Mouse (Mus musculus) CD4-positive, CD25-positive, alpha-beta regulatory T cell, adult 4 months (primary cell): Measurements from ENCODE around the gene Coq7. TPM values are rescaled to one million over a fixed set of nuclear protein-coding genes. Genes with fewer than 3 reads are reported as not detected.
A peak's percentile ranks its signal among the peaks of the same experiment; 100 is the strongest.

Experiments used
- ATAC-seq: one replicate; pipeline ENCODE4 v1.8.0; 2017
- polyA plus RNA-seq, 2 experiments: library from polyadenylated mRNA; unstranded; fragments of 100-300 nt; shearing (Covaris generic); gene quantifications; one replicate each; pipeline ENCODE4 v1.2.1; 2017

Gene Coq7
- 10 to 100 TPM; 10.3 to 10.7 TPM for polyA plus RNA-seq

- ATAC-seq: peak; percentile 95
Measured at GRCm38 (mm10) chr7:118533178-118533578, at the start of gene Coq7. Coq7 (minus strand) TSS chr7:118533356.

DNA sequence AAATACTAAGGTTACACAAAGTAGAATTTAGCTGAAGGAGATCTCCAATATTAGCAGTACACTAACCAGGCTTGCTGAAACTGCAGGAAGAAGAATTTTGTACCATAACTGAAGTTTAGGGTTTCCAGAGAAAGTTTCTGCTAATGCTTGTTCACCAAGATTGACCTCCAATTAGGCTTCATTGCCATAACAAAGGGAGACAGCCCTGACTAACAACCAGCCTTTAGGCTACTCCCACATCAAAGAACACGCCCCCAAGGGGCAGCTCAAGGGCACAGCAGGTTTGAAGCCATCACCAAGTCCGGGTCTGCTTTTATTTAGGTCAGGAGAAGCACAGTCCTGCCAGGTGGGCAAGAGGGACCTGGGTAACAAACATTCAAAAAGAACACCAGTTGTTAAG is 46.8 kb upstream of the Coq7 start:
- ATAC-seq: no peak

DNA sequence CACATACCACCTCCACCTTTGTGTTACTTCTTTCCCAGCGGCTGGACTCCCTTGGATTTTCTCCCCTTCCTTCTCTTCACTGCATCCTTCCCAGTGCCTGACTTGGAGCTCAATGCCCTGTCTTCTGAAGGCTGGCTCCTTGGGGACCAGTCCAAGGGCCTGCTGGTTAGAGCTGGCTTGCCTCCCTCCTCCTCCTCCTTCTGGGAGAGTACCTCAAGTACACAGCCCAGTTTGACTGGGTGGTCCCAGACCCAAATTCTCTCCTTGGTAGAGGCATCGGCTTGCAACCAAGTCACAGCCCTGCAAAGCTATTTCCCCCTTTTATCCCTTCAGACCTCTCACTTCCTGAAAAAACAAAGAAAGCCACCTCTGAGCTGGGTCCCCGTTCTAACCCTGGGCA is 45.1 kb upstream of the Coq7 start:
- no peak for ATAC-seq

DNA sequence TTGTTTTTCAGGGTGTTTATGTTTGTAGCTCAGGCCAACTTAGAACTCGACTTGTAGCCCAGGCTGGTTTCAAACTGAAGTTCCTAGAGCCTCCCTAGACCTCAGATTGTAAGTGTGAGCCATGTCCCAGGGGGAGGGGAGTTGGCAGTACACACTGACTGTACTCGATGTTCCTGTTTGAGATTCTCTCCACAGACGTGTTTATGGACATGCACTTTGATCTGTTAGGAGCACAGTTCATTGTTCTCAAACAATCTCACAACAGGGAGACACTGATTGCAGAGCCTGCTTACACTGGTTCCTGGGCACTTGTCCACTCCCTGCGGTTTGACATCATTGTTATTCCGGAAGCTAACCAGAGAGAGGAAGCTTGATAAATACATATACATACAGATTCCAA is 38.9 kb upstream of the Coq7 start:
- no peak for ATAC-seq

DNA sequence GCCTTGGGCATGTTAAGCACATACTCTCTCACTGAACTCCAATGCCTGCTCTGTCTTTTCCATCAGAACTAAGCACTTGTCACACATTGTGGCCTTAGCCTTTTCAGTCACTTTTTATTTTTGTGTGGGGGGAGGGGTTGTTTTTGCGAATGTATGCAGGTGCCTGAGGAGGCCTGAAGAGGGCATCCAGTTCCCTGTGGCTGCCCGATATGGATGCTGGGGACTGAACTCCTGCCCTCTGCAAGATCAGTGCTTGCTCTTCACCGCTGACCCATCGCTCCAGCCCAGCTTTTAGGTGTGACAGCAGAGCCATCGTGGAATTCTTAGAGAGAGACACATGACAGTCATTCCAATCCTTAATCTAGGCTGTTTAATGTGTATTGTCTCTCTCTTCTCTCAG is 38.2 kb upstream of the Coq7 start:
- ATAC-seq: no peak

GRCm38 (mm10) chr7:118569121-118569543 is 36.0 kb upstream of the Coq7 start:
- ATAC-seq: no peak

DNA sequence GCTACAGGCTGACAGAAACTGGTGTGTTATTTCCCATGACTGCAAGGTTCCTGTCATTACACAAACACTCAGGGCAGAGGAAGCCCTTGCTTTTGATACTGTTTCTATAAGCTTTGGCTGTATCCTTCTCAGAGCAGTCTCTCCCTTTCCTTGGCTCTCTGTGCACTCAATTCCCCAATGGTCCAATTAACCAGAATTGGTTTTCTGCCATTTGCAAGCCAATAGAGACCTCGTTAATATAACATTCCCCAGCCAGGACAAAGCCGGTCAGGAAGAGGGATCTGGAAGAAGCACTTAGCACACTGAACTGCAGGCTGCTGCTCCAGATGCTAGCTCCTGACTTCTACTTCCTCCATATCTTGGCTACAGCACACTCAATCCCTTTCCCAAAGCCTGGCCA is 21.1 kb upstream of the Coq7 start:
- ATAC-seq: no peak

DNA sequence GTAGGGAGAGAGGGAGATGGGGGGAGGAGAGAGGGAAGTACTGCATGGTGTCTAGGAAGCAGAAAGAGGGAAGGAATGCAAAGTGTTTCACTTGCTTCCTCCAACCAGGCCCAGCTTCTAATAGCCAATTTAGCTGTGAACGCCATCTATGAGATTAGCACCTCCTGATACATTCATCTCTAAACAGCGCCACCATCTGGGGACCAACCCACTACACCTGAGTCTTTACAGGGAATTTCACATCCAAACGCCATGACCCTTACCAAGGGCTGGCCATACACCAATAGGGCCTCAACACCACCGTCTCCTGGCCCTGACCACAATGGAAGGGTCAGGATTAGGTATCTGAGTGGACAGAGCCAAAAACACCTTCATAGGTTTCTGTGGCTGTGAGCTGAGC is 20.7 kb upstream of the Coq7 start:
- ATAC-seq: no peak

DNA sequence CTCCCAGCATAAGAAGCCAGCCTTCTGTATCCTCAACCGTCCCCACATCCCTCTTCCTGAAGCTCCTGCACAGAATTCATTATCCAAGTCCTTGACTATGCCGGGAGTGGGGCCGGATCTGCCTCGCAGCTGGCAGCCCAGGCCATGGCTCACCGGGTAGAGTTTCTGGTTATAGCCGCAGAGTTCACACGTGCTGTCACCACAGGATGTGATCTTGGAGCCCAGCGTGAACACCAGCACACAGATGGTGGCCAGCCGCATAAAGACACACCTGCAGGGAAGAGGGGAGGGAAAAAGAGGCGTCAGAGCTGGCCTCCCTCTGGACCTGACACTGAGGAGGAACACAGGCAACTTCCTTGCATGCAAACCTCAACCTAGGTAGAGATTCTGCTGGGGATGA is 14.3 kb upstream of the Coq7 start:
- ATAC-seq: no peak

GRCm38 (mm10) chr7:118544128-118544527 is 11.0 kb upstream of the Coq7 start:
- no peak for ATAC-seq

DNA sequence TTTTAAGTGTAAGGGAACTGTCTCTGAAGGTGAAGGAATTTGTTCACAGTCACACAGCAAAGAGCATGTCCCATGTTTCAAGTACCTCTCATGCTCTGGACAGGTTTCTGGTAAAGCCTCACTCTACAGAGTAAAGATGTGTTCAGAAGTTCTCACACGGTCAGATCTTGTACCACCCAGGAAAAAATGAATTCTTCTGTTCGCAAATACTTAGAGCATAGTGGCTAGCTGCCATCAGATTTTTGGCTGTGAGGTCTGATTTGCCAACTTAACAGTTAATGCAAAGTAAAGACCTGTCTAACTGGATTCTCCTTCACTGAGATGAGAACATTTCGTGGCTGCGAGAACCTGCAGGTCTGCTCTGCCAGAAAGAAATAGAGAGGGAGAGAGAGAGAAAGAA is 1.9 kb upstream of the Coq7 start:
- no peak for ATAC-seq

GRCm38 (mm10) chr7:118534326-118534725 is 1.2 kb upstream of the Coq7 start:
- no peak for ATAC-seq

- ATAC-seq: peak; percentile 86
Measured at GRCm38 (mm10) chr7:118532519-118533177, 508 bp downstream of the Coq7 start.

- ATAC-seq: no peak
Measured at GRCm38 (mm10) chr7:118526967-118527366, 6.2 kb downstream of the Coq7 start.

DNA sequence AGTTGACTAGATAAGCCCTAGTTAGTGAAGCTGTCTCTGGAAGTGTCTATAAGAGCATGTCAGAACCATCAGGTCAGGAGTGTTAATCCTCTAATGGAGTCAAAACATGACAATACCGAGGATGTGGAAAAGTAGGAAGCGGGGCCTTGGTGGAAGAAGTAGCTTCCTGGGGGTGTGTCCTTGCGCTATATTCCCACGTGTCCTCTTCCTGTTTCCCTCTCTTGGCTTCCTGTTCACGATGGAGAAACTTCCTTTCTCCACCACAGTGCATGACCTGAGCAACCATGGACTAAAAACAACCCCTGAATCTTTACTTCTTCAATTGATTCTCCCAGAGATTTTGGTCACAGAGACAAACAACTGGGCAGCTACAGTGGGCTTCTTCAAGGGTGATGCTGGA is 11.1 kb downstream of the Coq7 start:
- ATAC-seq: no peak

- no peak for ATAC-seq
Measured at GRCm38 (mm10) chr7:118519661-118520060, 13.5 kb downstream of the Coq7 start.

GRCm38 (mm10) chr7:118518687-118519086 is 14.5 kb downstream of the Coq7 start:
- ATAC-seq: peak; percentile 85

- ATAC-seq: no peak
Measured at GRCm38 (mm10) chr7:118517819-118518218, 15.3 kb downstream of the Coq7 start.

GRCm38 (mm10) chr7:118508556-118508955 is 24.6 kb downstream of the Coq7 start:
- no peak for ATAC-seq

DNA sequence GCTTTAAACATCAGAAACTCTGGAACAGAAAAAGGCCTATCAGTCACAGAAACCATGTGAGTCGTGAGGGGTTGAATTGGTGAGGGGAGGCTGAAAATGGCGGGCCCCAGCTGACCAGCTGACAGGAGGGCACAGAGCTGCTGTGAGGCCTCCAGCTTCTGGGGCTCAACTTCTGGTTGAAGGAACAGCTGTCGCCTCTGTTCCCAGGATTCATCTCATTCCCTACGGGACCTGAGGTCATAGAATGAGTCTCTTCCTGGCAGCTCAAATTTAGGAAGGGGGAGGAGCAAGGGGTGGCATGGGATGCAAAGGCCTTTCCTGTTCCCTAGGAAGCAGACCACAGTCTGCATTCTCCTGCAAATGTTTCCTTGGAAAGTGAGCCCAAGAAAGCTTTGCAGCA is 29.3 kb downstream of the Coq7 start:
- ATAC-seq: no peak

- ATAC-seq: no peak
Measured at GRCm38 (mm10) chr7:118502333-118502732, 30.8 kb downstream of the Coq7 start.

- ATAC-seq: no peak
Measured at GRCm38 (mm10) chr7:118499784-118500435, 33.2 kb downstream of the Coq7 start.

- ATAC-seq: no peak
Measured at GRCm38 (mm10) chr7:118498984-118499783, 34.0 kb downstream of the Coq7 start.
